Mouse (Mus musculus): Measurements from ENCODE around the gene Sh2d6.

Sh2d6 gene

DNA sequence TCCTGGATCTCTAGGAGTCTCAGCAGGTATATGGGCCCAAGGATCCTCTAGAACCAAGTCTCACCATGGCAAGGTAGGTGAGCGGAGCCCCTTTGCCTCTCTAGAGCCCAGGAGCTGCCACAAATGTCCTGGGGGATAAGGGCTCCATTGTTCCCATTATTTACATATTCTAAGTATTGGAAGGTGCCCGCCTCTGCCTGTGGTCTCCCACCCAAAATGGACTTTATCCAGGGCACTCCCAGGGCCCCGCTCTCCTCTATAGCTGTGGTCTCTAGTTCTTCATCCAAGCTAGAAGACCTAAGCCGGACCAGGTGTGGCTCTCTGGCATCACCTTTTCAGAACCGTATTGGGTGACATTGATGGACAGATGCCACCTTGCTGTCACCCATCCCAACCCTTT lies at the start of gene Sh2d6:
Gene Sh2d6 (minus strand): TSS at position 101 of the 400 bp plus-strand sequence.
- in situ Hi-C loops (cut with MboI, MseI) = no loop called here

GRCm38 (mm10) chr6:72570644-72571397 lies 49.3 kb upstream of the Sh2d6 start:
- in situ Hi-C loops (cut with MboI, MseI) = no loop called here

GRCm38 (mm10) chr6:72568736-72569135 lies 47.2 kb upstream of the Sh2d6 start:
- in situ Hi-C loops (cut with MboI, MseI) = loop anchor here (5.0 kb wide), 1 partner anchor 141 kb away; no protein-coding TSS in a partner anchor

DNA sequence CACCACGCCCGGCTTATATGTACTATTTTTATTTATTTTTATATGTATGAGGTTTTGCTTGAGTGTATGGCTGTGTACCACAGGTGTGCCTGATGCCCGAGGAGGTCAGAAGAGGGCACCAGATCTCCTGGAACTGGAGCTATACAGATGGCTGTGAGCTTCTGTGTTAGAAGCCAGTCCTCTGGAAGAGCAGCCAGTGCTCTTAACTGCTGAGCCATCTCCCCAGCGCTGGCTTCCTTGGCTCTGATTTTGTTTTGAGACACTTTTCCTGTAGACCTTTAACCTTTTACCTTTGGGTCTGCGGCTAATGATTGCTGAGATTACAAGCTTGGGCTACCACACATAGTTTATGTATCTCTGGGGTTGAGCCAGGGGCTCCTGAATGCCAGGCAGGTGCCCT lies 46.0 kb upstream of the Sh2d6 start:
- in situ Hi-C loops (cut with MboI, MseI) = loop anchor here (5.0 kb wide), 1 partner anchor 140 kb away; no protein-coding TSS in a partner anchor

DNA sequence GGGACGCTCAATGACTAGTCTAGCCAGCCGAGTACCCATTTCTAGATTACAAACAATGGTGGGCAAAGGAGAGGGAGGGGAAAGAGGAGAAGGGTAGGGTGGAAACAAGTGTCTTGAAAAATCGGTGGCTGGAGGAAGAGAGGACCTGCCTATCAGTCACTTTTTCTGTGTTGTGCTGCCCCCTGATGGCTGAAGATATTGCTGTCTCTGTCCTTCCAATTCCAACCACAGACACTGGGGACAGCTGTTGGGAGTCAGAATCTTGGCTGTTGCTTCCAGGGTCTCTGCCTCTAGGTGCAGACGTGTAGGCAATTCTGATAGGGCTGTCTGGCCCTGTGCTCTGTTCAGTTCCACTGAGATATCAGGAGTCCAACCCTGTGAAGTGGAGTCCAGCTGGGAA lies 44.5 kb upstream of the Sh2d6 start:
- in situ Hi-C loops (cut with MboI, MseI) = loop anchor here (5.0 kb wide), 1 partner anchor 139 kb away; no protein-coding TSS in a partner anchor

- in situ Hi-C loops (cut with MboI, MseI) = loop anchor here (5.0 kb wide), 1 partner anchor 138 kb away; no protein-coding TSS in a partner anchor
These were observed 44.0 kb upstream of the Sh2d6 start for GRCm38 (mm10) chr6:72565506-72565905.

DNA sequence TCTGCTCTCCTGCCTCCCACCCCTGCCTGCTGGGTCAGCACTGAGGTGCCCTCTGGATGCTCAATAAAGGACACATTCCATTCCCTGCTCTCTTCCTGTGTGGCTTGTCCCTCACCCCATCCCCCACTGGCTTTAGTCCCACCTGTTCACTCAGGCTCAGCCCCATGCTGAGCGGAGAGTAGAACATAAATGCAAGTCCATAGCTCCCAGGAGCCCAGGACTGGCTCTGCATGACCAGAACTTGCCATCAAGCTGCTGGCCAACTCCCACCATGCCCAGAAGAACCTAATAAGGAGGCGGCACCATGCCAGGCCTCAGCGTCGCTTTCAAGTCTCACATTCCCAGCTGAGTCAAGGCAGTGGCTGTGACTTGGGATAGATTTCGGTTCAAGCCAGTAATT lies 41.4 kb upstream of the Sh2d6 start:
- in situ Hi-C loops (cut with MboI, MseI) = no loop called here

DNA sequence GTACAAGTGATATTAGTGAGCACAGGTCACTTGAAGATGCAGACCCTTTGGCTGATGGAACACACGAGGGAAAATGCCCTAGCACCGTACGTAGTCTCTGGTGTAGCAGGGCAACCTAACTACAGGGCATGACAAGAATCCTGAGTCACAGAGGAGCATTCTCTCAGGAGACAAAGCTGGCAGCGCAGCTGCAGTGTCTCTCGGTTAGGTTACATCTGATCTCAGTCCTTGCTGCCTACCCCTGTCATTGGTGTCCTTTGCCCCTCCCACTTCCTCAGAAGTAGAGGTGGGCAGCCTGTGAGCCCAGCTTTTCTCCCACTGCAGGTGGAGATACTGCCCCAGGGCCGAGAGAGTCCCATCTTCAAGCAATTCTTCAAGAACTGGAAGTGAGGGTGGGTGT lies 41.0 kb upstream of the Sh2d6 start:
- in situ Hi-C loops (cut with MboI, MseI) = no loop called here

GRCm38 (mm10) chr6:72560801-72561200 lies 39.3 kb upstream of the Sh2d6 start:
- in situ Hi-C loops (cut with MboI, MseI) = no loop called here

DNA sequence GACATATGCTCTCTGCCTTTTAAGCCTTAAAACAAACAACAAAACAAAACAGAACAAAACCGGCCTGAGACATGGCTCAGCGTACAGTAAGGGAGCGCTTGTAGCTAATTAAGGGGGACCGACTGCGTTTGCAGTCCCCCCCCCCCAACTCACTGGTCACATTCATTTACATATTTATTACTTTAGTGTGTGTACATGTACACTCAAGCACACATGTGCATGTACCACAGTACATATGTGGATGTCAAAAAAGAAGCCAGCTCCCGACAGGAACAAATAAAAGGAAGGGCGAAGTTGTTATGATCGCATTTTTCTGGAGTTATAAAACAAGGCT lies 31.5 kb upstream of the Sh2d6 start:
- in situ Hi-C loops (cut with MboI, MseI) = no loop called here

GRCm38 (mm10) chr6:72552171-72553078 lies 30.9 kb upstream of the Sh2d6 start:
- in situ Hi-C loops (cut with MboI, MseI) = no loop called here

GRCm38 (mm10) chr6:72550503-72551100 lies 29.1 kb upstream of the Sh2d6 start:
- in situ Hi-C loops (cut with MboI, MseI) = no loop called here

DNA sequence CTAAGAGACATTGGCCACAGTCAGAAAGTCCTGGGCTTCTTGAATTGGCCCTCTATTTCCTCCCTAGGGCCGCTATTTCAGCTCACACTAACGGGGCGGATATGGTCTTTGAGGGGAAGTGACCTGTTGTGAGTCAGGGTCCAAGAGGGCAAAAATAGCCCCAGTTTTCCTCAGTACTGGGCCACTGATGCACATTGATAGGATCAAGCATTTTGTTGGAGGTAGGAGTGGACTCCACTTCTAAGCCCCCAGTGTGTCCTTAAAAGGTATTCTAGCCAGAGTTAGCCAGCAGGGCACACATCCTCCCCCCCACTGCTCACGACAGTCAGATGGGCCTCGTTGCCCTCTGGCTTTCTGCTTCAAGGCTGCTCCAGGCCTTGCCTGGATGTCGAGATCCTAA lies 28.5 kb upstream of the Sh2d6 start:
- in situ Hi-C loops (cut with MboI, MseI) = no loop called here

DNA sequence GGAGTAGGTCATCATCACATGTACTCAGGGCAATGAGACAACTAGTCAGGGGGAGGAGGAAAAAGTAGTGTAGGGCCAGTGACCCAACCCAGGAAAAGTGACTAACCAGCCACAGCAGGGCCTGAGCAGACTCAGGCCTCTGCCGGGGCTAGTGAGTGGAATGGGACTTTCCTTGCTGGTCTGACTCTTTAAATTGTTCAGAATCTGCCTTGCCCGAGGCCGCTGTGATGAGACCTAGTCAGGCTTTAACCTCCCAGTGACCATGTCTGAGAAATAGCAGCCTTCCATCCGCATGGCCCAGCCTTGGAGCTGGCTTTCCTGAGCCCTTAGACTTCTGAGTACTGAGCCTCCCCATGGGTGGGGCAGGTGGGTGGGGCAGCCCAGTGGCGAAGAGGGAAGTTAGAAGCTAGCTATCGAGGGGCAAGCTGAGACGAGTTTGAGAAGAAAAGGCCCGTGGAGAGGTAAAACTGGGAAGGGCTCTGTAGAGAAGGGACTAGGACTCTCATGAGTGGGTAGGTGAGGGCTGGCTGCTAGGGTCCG lies 27.6 kb upstream of the Sh2d6 start:
- in situ Hi-C loops (cut with MboI, MseI) = no loop called here

GRCm38 (mm10) chr6:72547862-72548261 lies 26.4 kb upstream of the Sh2d6 start:
- in situ Hi-C loops (cut with MboI, MseI) = no loop called here

GRCm38 (mm10) chr6:72547121-72547520 lies 25.6 kb upstream of the Sh2d6 start:
- in situ Hi-C loops (cut with MboI, MseI) = no loop called here

- in situ Hi-C loops (cut with MboI, MseI) = no loop called here
These were observed 23.9 kb upstream of the Sh2d6 start for GRCm38 (mm10) chr6:72545377-72545776.

DNA sequence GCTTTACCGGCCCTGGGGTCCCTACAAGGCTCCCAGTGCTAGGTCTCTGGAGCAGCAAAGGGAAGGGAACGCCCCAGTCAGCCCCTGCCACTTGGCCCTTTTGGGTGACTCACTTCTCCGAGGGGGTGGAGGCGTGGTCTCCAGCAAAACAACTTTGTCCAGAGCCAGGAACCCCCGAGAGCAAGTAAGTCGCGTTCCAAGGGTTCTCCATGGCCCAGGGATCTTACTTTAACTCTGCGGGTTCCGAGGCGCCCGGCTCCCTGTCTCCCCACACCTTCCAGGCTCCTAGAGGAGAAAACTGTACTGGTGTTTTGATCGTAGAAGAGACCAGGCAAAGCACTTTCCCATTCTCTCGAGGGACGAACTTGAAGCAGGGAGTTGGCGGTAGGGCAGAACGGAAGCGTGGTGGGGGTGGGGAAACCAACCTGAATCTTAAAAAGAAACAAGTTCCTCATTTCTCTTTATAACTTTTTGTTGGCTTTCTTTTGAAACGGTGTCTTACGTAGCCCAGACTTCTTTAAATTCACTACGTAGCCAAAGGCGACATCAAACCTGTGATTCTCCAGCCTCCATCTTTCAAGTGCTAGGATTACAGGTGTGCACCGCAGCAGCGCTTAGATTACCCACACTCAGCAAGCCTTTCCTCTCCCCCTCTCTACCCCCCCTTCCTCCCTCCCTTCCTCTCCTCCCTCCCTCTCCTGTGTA lies 22.9 kb upstream of the Sh2d6 start, which contains the start of gene Capg:
Gene Capg (plus strand): TSS at position 109 of the 705 bp plus-strand sequence.
- in situ Hi-C loops (cut with MboI, MseI) = no loop called here

- in situ Hi-C loops (cut with MboI, MseI) = no loop called here
These were observed 21.9 kb upstream of the Sh2d6 start for GRCm38 (mm10) chr6:72543265-72543850.

DNA sequence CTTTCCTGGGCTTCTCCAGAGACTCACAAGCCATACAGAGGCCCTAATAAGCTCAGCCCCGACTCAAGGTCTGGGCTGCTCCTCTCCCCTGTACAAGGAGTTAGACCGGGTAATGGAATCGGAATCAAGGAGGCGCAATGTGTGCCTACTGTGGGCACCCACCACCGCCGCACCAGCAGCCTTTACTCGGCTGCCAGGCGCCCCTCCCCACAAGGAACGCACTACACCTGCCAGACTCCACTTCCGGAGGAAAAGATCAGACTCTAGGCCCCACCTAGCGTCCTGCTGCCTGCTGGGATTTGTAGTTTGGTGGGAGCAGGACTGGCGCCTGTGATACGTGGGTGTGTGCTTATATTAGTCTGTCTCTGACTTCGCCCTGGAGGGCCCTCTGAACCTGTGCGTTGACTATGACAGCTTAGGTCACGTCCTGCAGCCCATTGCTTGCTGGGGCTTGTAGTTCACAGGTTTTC lies 17.1 kb upstream of the Sh2d6 start:
- in situ Hi-C loops (cut with MboI, MseI) = no loop called here
